Mouse (Mus musculus): ENCODE measurements around the gene Cand1.

DNA sequence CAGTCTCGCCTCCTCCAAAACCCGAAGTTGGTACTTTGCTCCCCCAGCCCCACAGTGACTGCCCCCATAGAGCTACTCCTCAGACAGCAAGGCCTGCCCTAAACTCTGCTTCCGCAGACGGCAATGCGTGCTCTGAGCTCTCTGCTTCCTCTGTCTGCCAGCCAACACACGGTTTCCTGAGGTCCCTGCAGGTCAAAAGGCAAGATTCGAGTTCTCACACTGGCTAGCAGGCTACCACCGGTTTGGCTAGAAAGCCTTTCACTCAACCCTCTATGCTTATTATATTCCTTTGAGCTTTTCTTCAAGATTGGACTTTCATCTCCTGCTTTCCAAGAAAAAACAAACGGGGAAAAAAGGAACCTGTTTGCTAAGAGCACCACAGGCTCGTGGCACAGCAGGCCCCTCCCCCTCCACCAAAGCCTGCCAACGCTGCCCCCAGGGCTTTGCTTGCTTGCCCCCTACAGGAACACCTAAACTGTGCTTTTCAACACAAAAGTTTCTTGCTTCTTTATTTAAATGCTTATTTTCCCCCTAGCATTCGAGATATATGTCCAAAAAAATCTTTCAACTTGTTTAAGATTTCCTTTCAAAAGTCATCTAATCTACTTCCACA lies 35.4 kb downstream of the Cand1 start:
- TF ChIP-seq POLR2A (IDR thresholded peaks at IDR 0.05; ENCODE audit: insufficient read length, low read depth): no peak
- TF ChIP-seq POLR2AphosphoS2 (IDR thresholded peaks at IDR 0.05; ENCODE audit: insufficient read length, low read depth): no peak
- TF ChIP-seq REST (IDR thresholded peaks at IDR 0.05; ENCODE audit: insufficient read depth, insufficient read length): no peak
- TF ChIP-seq CEBPB (IDR thresholded peaks at IDR 0.05; ENCODE audit: insufficient read depth, poor library complexity, severe bottlenecking): no peak
- TF ChIP-seq MYOD1 (IDR thresholded peaks at IDR 0.05; ENCODE audit: control insufficient read depth in 1 of 3, insufficient read length in 2 of 3, low read depth in 2 of 3): no peak
- TF ChIP-seq SRF (IDR thresholded peaks at IDR 0.05; ENCODE audit: control insufficient read depth, insufficient read length, low read depth): no peak
- TF ChIP-seq USF1 (IDR thresholded peaks at IDR 0.05; ENCODE audit: low read depth): no peak
- no peak for TF ChIP-seq MAX (IDR thresholded peaks at IDR 0.05; ENCODE audit: low read depth)
- TF ChIP-seq TCF12 (IDR thresholded peaks at IDR 0.05; ENCODE audit: insufficient read depth, poor library complexity, severe bottlenecking): no peak

Data from myocyte (in vitro differentiated cells).